Mouse (Mus musculus) liver, postnatal 0 days (tissue): ENCODE data around the gene Tagln3.

Experiments
- CTCF ChIP-seq: sonication (generic); IDR thresholded peaks from 2 replicates; pipeline ENCODE4 v1.5.1; 2016; ENCODE audit warnings: antibody characterized with exemption, low read depth
- EP300 ChIP-seq: IDR thresholded peaks from 2 replicates; pipeline ENCODE4 v1.6.1; 2016; ENCODE audit warnings: antibody characterized with exemption, low read depth, mild to moderate bottlenecking

DNA sequence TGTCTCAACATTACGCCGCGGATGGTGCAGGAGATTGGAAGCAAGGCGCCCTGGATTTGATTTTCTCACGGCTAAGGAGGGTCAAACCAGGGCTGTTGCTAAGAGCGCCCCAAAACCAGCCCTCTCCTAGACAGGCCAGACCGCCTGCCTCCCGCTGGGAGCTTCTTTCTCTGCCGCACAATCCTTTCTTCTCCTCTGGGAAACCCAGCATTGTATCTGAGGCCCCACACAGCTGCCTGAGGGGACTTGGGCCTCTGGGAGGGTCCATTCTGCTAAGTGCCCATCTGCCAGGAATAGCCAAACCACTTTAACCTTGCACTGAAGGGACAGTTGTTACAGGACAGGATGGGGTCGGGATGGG, 314 bp upstream of the Tagln3 start:
- TF ChIP-seq EP300: no peak
- no peak for TF ChIP-seq CTCF
